Mouse (Mus musculus) kidney, postnatal 0 days (tissue): ENCODE measurements at regions not wholly inside any gene's neighbourhood (a gene's known extent, or its start where the extent isn't known, plus 50 kb on each side); places are given as distances from the start of the nearest gene placed in this dataset.
A peak's percentile ranks its signal among the peaks of the same experiment; 100 is the strongest.

Experiments
- ATAC-seq: fragments of 200-750 bp; cut with Nextera tagmentation; replicated peaks from 2 replicates; pipeline ENCODE4 v1.8.0; 2017; ENCODE audit warnings: low read depth, moderate number of reproducible peaks, moderate TSS enrichment, moderate library complexity; ENCODE audit not compliant: low FRiP score
- DNase-seq: peaks from one replicate; pipeline ENCODE4 v3.0.0-alpha.2; 2016; ENCODE audit warnings: low spot score
- H3K27ac ChIP-seq: fragments of 300-500 bp; sonication (generic); 2 replicates; pipeline ENCODE4 v1.5.1; 2014; ENCODE audit warnings: mild to moderate bottlenecking
- H3K27me3 ChIP-seq: fragments of 300-500 bp; sonication (generic); 2 replicates; pipeline ENCODE4 v1.6.1; 2014; ENCODE audit warnings: low read length, mixed read lengths; ENCODE audit not compliant: insufficient read depth
- H3K36me3 ChIP-seq: fragments of 300-500 bp; sonication (generic); 2 replicates; pipeline ENCODE4 v1.6.1; 2014; ENCODE audit warnings: low read length, mixed read lengths; ENCODE audit not compliant: insufficient read depth
- H3K4me1 ChIP-seq: fragments of 300-500 bp; sonication (generic); replicated peaks from 2 replicates; pipeline ENCODE4 v1.6.1; 2014; ENCODE audit warnings: antibody characterized with exemption, low read length, mixed read lengths; ENCODE audit not compliant: insufficient read depth
- H3K4me2 ChIP-seq: fragments of 300-500 bp; sonication (generic); 2 replicates; pipeline ENCODE4 v1.6.1; 2014; ENCODE audit warnings: mild to moderate bottlenecking, low read length, moderate library complexity, mixed read lengths
- H3K4me3 ChIP-seq: fragments of 300-500 bp; sonication (generic); replicated peaks from 2 replicates; pipeline ENCODE4 v1.5.1; 2014; ENCODE audit warnings: low read depth, low read length
- H3K9ac ChIP-seq: fragments of 300-500 bp; sonication (generic); 2 replicates; pipeline ENCODE4 v1.6.1; 2014; ENCODE audit warnings: low read depth, low read length
- H3K9me3 ChIP-seq: fragments of 300-500 bp; sonication (generic); replicated peaks from 2 replicates; pipeline ENCODE4 v1.6.1; 2016; ENCODE audit warnings: low read length, inconsistent platforms, mixed read lengths
- CTCF ChIP-seq: IDR thresholded peaks from 2 replicates; pipeline ENCODE4 v1.5.1; 2016; ENCODE audit warnings: antibody characterized with exemption, low read depth, mild to moderate bottlenecking, moderate library complexity
- WGBS: fragments of 180-500 bp; shearing (Covaris S2); extraction: QIAGEN DNeasy Blood & Tissue Kit; methylation state at CpG from one replicate; pipeline ENCODE4 v1.1.7; 2014; 5-methylcytosine and 5-hydroxymethylcytosine counted together

GRCm38 (mm10) chr2:74210210-74210609, 299.1 kb upstream of the Atp5g3 start:
- Histone ChIP-seq H3K36me3 (no peaks in the 10 kb centered on the region), H3K27ac (no peak overlapping the region), H3K9me3 (no peaks in the 10 kb centered on the region), H3K4me1 (no peaks in the 10 kb centered on the region), H3K9ac (no peak overlapping the region), H3K4me3 (no peak overlapping the region), H3K27me3 (no peaks in the 10 kb centered on the region), H3K4me2 (no peak overlapping the region)
- DNase-seq = no peak
- TF ChIP-seq CTCF = no peak
- WGBS = 82% methylated on average over 9 of the region's 9 CpGs
- ATAC-seq = no peak

GRCm38 (mm10) chr2:74209421-74209917, 298.3 kb upstream of the Atp5g3 start:
- Histone ChIP-seq H3K36me3 (no peaks in the 10 kb centered on the region), H3K4me3 (no peak overlapping the region), H3K4me2 (no peak overlapping the region), H3K9ac (no peak overlapping the region), H3K9me3 (no peaks in the 10 kb centered on the region), H3K27ac (no peak overlapping the region), H3K4me1 (no peaks in the 10 kb centered on the region), H3K27me3 (no peaks in the 10 kb centered on the region)
- WGBS = 73% methylated on average over 3 of the region's 3 CpGs
- DNase-seq = no peak
- no peak for TF ChIP-seq CTCF
- no peak for ATAC-seq

GRCm38 (mm10) chr2:74207440-74207839, 296.3 kb upstream of the Atp5g3 start:
- Histone ChIP-seq H3K4me2 (no peak overlapping the region), H3K4me3 (no peak overlapping the region), H3K4me1 (no peaks in the 10 kb centered on the region), H3K9ac (no peak overlapping the region), H3K9me3 (no peaks in the 10 kb centered on the region), H3K36me3 (no peaks in the 10 kb centered on the region), H3K27me3 (no peaks in the 10 kb centered on the region), H3K27ac (no peak overlapping the region)
- TF ChIP-seq CTCF = no peak
- WGBS = 39% methylated on average over 10 of the region's 10 CpGs
- DNase-seq = no peak
- ATAC-seq = no peak

GRCm38 (mm10) chr2:74202776-74203175, 291.6 kb upstream of the Atp5g3 start:
- Histone ChIP-seq H3K27me3 (no peaks in the 10 kb centered on the region), H3K36me3 (no peaks in the 10 kb centered on the region), H3K9me3 (no peaks in the 10 kb centered on the region), H3K27ac (no peak overlapping the region), H3K4me3 (no peak overlapping the region), H3K4me2 (no peak overlapping the region), H3K9ac (no peak overlapping the region), H3K4me1 (no peaks in the 10 kb centered on the region)
- no peak for TF ChIP-seq CTCF
- DNase-seq (no peak), ATAC-seq (no peak)
- 66% methylated on average over 3 of the region's 3 CpGs for WGBS

GRCm38 (mm10) chr2:74201608-74202323, 290.6 kb upstream of the Atp5g3 start:
- TF ChIP-seq CTCF = no peak
- DNase-seq (no peak), ATAC-seq (no peak)
- WGBS = 45% methylated on average over 11 of the region's 11 CpGs
- H3K9me3 ChIP-seq = no peaks in the 10 kb centered on the region
- H3K27ac ChIP-seq = no peak overlapping the region
- no peak overlapping the region for H3K9ac ChIP-seq
- H3K4me2 ChIP-seq = no peak overlapping the region
- no peak overlapping the region for H3K4me3 ChIP-seq
- no peaks in the 10 kb centered on the region for H3K27me3 ChIP-seq
- no peaks in the 10 kb centered on the region for H3K36me3 ChIP-seq
- no peaks in the 10 kb centered on the region for H3K4me1 ChIP-seq

- Histone ChIP-seq H3K4me3 (no peak overlapping the region), H3K4me1 (no peaks in the 10 kb centered on the region), H3K9ac (no peak overlapping the region), H3K9me3 (no peaks in the 10 kb centered on the region), H3K27me3 (no peaks in the 10 kb centered on the region), H3K27ac (no peak overlapping the region), H3K4me2 (no peak overlapping the region; the same call in 1 of the 2 replicates), H3K36me3 (no peaks in the 10 kb centered on the region)
- peak; percentile 79 for DNase-seq
- no peak for ATAC-seq
- no peak for TF ChIP-seq CTCF
- 12% methylated on average over 12 of the region's 12 CpGs for WGBS
Measured at GRCm38 (mm10) chr2:74199550-74199949, 288.4 kb upstream of the Atp5g3 start.
